Mouse (Mus musculus): Measurements from ENCODE around the gene Eif3k. TPM values are rescaled to one million over a fixed set of nuclear protein-coding genes. Genes with fewer than 3 reads are reported as not detected.
A peak's percentile ranks its signal among the peaks of the same experiment; 100 is the strongest.

The Eif3k gene
- polyA plus RNA-seq, 1 experiment from 2014 or later: 222 TPM

GRCm38 (mm10) chr7:28966751-28967505 lies 14.7 kb downstream of the Eif3k start:
- H3K36me3 ChIP-seq (replicated peaks): peaks cover 15% of the 10 kb centered on the region
- no peak overlapping the region for H3K27ac ChIP-seq (replicated peaks)
- no peaks in the 10 kb centered on the region for H3K27me3 ChIP-seq
- ATAC-seq (ENCODE audit: insufficient read depth): no peak
- peaks cover 37% of the 10 kb centered on the region for H3K4me1 ChIP-seq (replicated peaks)
- no peaks in the 10 kb centered on the region for H3K9me3 ChIP-seq (replicated peaks)
- H3K4me2 ChIP-seq: no peak overlapping the region
- WGBS (ENCODE audit: insufficient replicate concordance): 63% methylated on average over 4 of the region's 4 CpGs
- H3K4me3 ChIP-seq (replicated peaks): no peak overlapping the region
- no peak overlapping the region for H3K9ac ChIP-seq

- no peak for ATAC-seq (ENCODE audit: insufficient read depth)
- H3K9ac ChIP-seq: no peak overlapping the region
- H3K36me3 ChIP-seq (replicated peaks): peaks cover 7% of the 10 kb centered on the region
- no peaks in the 10 kb centered on the region for H3K9me3 ChIP-seq (replicated peaks)
- H3K27me3 ChIP-seq: no peaks in the 10 kb centered on the region
- 82% methylated on average over 4 of the region's 5 CpGs for WGBS (ENCODE audit: insufficient replicate concordance)
- H3K4me1 ChIP-seq (replicated peaks): peaks cover 41% of the 10 kb centered on the region
- H3K4me3 ChIP-seq (replicated peaks): no peak overlapping the region
- no peak overlapping the region for H3K4me2 ChIP-seq
- H3K27ac ChIP-seq (replicated peaks): no peak overlapping the region
These were observed 15.5 kb downstream of the Eif3k start for GRCm38 (mm10) chr7:28966181-28966580.

- Histone ChIP-seq H3K9me3 (replicated peaks) (no peaks in the 10 kb centered on the region), H3K36me3 (replicated peaks) (0 out of 2 replicates have a peak, but pooled peaks cover 3% of the 10 kb centered on the region), H3K27ac (replicated peaks) (no peak overlapping the region), H3K9ac (no peak overlapping the region), H3K27me3 (no peaks in the 10 kb centered on the region), H3K4me3 (replicated peaks) (no peak overlapping the region), H3K4me1 (replicated peaks) (peaks cover 47% of the 10 kb centered on the region), H3K4me2 (no peak overlapping the region)
- no peak for ATAC-seq (ENCODE audit: insufficient read depth)
- WGBS (ENCODE audit: insufficient replicate concordance): 71% methylated on average over 5 of the region's 5 CpGs
These were observed 16.3 kb downstream of the Eif3k start for GRCm38 (mm10) chr7:28965346-28965840.

- 71% methylated on average over 3 of the region's 3 CpGs for WGBS (ENCODE audit: insufficient replicate concordance)
- H3K27me3 ChIP-seq: no peaks in the 10 kb centered on the region
- H3K36me3 ChIP-seq (replicated peaks): no peaks in the 10 kb centered on the region
- no peak for ATAC-seq (ENCODE audit: insufficient read depth)
- peaks cover 57% of the 10 kb centered on the region for H3K4me1 ChIP-seq (replicated peaks)
- H3K9ac ChIP-seq: no peak overlapping the region
- H3K27ac ChIP-seq (replicated peaks): peak overlapping the region; percentile 92
- H3K4me2 ChIP-seq: peak overlapping the region; percentile 93; the same call in 1 of the 2 replicates
- H3K4me3 ChIP-seq (replicated peaks): no peak overlapping the region
- H3K9me3 ChIP-seq (replicated peaks): no peaks in the 10 kb centered on the region
These were observed 18.2 kb downstream of the Eif3k start for GRCm38 (mm10) chr7:28963399-28963923.

GRCm38 (mm10) chr7:28961927-28962670 lies 19.6 kb downstream of the Eif3k start, which contains the start of gene Actn4:
TSS of gene Actn4 (minus strand) at chr7:28962340.
- H3K4me3 ChIP-seq (replicated peaks): peak within 1 kb of the TSS; percentile 84
- peaks cover 70% of the 10 kb centered on the region for H3K4me1 ChIP-seq (replicated peaks)
- no peaks in the 10 kb centered on the region for H3K36me3 ChIP-seq (replicated peaks)
- peak within 1 kb of the TSS; percentile 93 for H3K9ac ChIP-seq
- no peaks in the 10 kb centered on the region for H3K27me3 ChIP-seq
- peak within 1 kb of the TSS; percentile 92 for H3K27ac ChIP-seq (replicated peaks)
- ATAC-seq (ENCODE audit: insufficient read depth): peak; percentile 90
- H3K4me2 ChIP-seq: peak within 1 kb of the TSS; percentile 93
- no peaks in the 10 kb centered on the region for H3K9me3 ChIP-seq (replicated peaks)
- WGBS (ENCODE audit: insufficient replicate concordance): under 1% methylated on average over 76 of the region's 76 CpGs

GRCm38 (mm10) chr7:28961584-28961926 lies 20.1 kb downstream of the Eif3k start:
- H3K9ac ChIP-seq: peak overlapping the region; percentile 93
- H3K36me3 ChIP-seq (replicated peaks): no peaks in the 10 kb centered on the region
- peak overlapping the region; percentile 92 for H3K27ac ChIP-seq (replicated peaks)
- H3K9me3 ChIP-seq (replicated peaks): no peaks in the 10 kb centered on the region
- peak overlapping the region; percentile 93 for H3K4me2 ChIP-seq
- H3K27me3 ChIP-seq: no peaks in the 10 kb centered on the region
- H3K4me1 ChIP-seq (replicated peaks): peaks cover 70% of the 10 kb centered on the region
- under 1% methylated on average over 7 of the region's 7 CpGs for WGBS (ENCODE audit: insufficient replicate concordance)
- no peak for ATAC-seq (ENCODE audit: insufficient read depth)
- H3K4me3 ChIP-seq (replicated peaks): peak overlapping the region; percentile 84

GRCm38 (mm10) chr7:28960354-28961046 lies 21.2 kb downstream of the Eif3k start:
- Histone ChIP-seq H3K9ac (peak overlapping the region; percentile 93), H3K4me3 (replicated peaks) (peak overlapping the region; percentile 84), H3K36me3 (replicated peaks) (no peaks in the 10 kb centered on the region), H3K4me2 (peak overlapping the region; percentile 93), H3K27ac (replicated peaks) (peak overlapping the region; percentile 92), H3K4me1 (replicated peaks) (peaks cover 79% of the 10 kb centered on the region), H3K27me3 (no peaks in the 10 kb centered on the region), H3K9me3 (replicated peaks) (no peaks in the 10 kb centered on the region)
- 22% methylated on average over 9 of the region's 9 CpGs for WGBS (ENCODE audit: insufficient replicate concordance)
- no peak for ATAC-seq (ENCODE audit: insufficient read depth)

GRCm38 (mm10) chr7:28959505-28960045 lies 22.1 kb downstream of the Eif3k start:
- Histone ChIP-seq H3K4me2 (peak overlapping the region; percentile 93), H3K9me3 (replicated peaks) (no peaks in the 10 kb centered on the region), H3K4me3 (replicated peaks) (peak overlapping the region; percentile 84), H3K27ac (replicated peaks) (peak overlapping the region; percentile 92), H3K9ac (peak overlapping the region; percentile 93), H3K27me3 (no peaks in the 10 kb centered on the region), H3K4me1 (replicated peaks) (peaks cover 84% of the 10 kb centered on the region), H3K36me3 (replicated peaks) (no peaks in the 10 kb centered on the region)
- peak; percentile 4; the same call in 1 of the 2 replicates for ATAC-seq (ENCODE audit: insufficient read depth)
- 4% methylated on average over 6 of the region's 6 CpGs for WGBS (ENCODE audit: insufficient replicate concordance)

- Histone ChIP-seq H3K27me3 (no peaks in the 10 kb centered on the region), H3K27ac (replicated peaks) (peak overlapping the region; percentile 92), H3K4me2 (peak overlapping the region; percentile 93), H3K4me1 (replicated peaks) (peaks cover 92% of the 10 kb centered on the region), H3K4me3 (replicated peaks) (peak overlapping the region; percentile 84), H3K9ac (peak overlapping the region; percentile 93), H3K36me3 (replicated peaks) (peaks cover 4% of the 10 kb centered on the region; the same call in 1 of the 2 replicates), H3K9me3 (replicated peaks) (no peaks in the 10 kb centered on the region)
- no peak for ATAC-seq (ENCODE audit: insufficient read depth)
- 77% methylated on average over 1 of the region's 1 CpGs for WGBS (ENCODE audit: insufficient replicate concordance)
These were observed 22.9 kb downstream of the Eif3k start for GRCm38 (mm10) chr7:28958770-28959169.

GRCm38 (mm10) chr7:28957997-28958725 lies 23.5 kb downstream of the Eif3k start:
- 34% methylated on average over 1 of the region's 1 CpGs for WGBS (ENCODE audit: insufficient replicate concordance)
- H3K9ac ChIP-seq: peak overlapping the region; percentile 93; the same call in 1 of the 2 replicates
- H3K36me3 ChIP-seq (replicated peaks): peaks cover 4% of the 10 kb centered on the region; the same call in 1 of the 2 replicates
- H3K4me2 ChIP-seq: peak overlapping the region; percentile 93
- H3K4me3 ChIP-seq (replicated peaks): no peak overlapping the region
- no peaks in the 10 kb centered on the region for H3K27me3 ChIP-seq
- no peak for ATAC-seq (ENCODE audit: insufficient read depth)
- H3K9me3 ChIP-seq (replicated peaks): no peaks in the 10 kb centered on the region
- peaks cover 92% of the 10 kb centered on the region for H3K4me1 ChIP-seq (replicated peaks)
- peak overlapping the region; percentile 92 for H3K27ac ChIP-seq (replicated peaks)

Measured in liver, embryonic 15.5 days (tissue).